Mouse (Mus musculus) liver, embryonic 11.5 days (tissue): Measurements from ENCODE around the gene Sppl2b. TPM values are rescaled to one million over a fixed set of nuclear protein-coding genes. Genes with fewer than 3 reads are reported as not detected.
"Not testable (repeated sequence)": the region's sequence is repeated elsewhere in the genome, so short reads cannot be mapped to it uniquely, and the experiment has no call there.

Source experiments
- ATAC-seq: fragments of 200-750 bp; cut with Nextera tagmentation; replicated peaks from 2 replicates; pipeline ENCODE4 v1.8.0; 2017; ENCODE audit warnings: moderate number of reproducible peaks, mild to moderate bottlenecking, moderate TSS enrichment, moderate library complexity; ENCODE audit not compliant: low FRiP score
- DNase-seq: peaks from one replicate; pipeline ENCODE4 v3.0.0-alpha.2; 2017; ENCODE audit warnings: low spot score
- H3K27ac ChIP-seq: fragments of 300-500 bp; sonication (generic); 2 replicates; pipeline ENCODE4 v1.5.1; 2014; ENCODE audit warnings: mild to moderate bottlenecking, low read depth, low read length, control low read depth
- H3K27me3 ChIP-seq: fragments of 300-500 bp; sonication (generic); replicated peaks from 2 replicates; pipeline ENCODE4 v1.6.1; 2014; ENCODE audit warnings: low read length, mixed read lengths; ENCODE audit not compliant: control insufficient read depth, insufficient read depth
- H3K36me3 ChIP-seq: fragments of 300-500 bp; sonication (generic); 2 replicates; pipeline ENCODE4 v1.6.1; 2014; ENCODE audit warnings: mild to moderate bottlenecking, low read length, moderate library complexity, mixed read lengths; ENCODE audit not compliant: control insufficient read depth, insufficient read depth
- H3K4me1 ChIP-seq: fragments of 300-500 bp; sonication (generic); replicated peaks from 2 replicates; pipeline ENCODE4 v1.6.1; 2014; ENCODE audit warnings: low read length, mixed read lengths; ENCODE audit not compliant: control insufficient read depth, insufficient read depth
- H3K4me2 ChIP-seq: fragments of 300-500 bp; sonication (generic); 2 replicates; pipeline ENCODE4 v1.6.1; 2014; ENCODE audit warnings: mild to moderate bottlenecking, control low read depth, moderate library complexity
- H3K4me3 ChIP-seq: fragments of 300-500 bp; sonication (generic); 2 replicates; pipeline ENCODE4 v1.5.1; 2014; ENCODE audit warnings: low read depth, low read length, control low read depth
- H3K9ac ChIP-seq: fragments of 300-500 bp; sonication (generic); 2 replicates; pipeline ENCODE4 v1.6.1; 2014; ENCODE audit warnings: low read depth, low read length, control low read depth
- H3K9me3 ChIP-seq: fragments of 300-500 bp; sonication (generic); 2 replicates; pipeline ENCODE4 v1.6.1; 2016; ENCODE audit warnings: low read length, inconsistent platforms, mixed read lengths; ENCODE audit not compliant: control insufficient read depth
- WGBS: fragments of 180-500 bp; shearing (Covaris S2); extraction: QIAGEN DNeasy Blood & Tissue Kit; methylation state at CpG from one replicate; pipeline ENCODE4 v1.1.7; 2014; 5-methylcytosine and 5-hydroxymethylcytosine counted together
- polyA plus RNA-seq: library from polyadenylated mRNA; unstranded; fragments of >200 nt; fragmentation: Nextera tagmentation; extraction: Ambion mirVana; gene quantifications from 2 replicates; pipeline ENCODE4 v1.2.1, GENCODE M21; 2014

The Sppl2b gene
- polyA plus RNA-seq, 1 experiment from 2014 or later = 63.8 TPM

GRCm38 (mm10) chr10:80827870-80828420, 27.1 kb upstream of the Sppl2b start:
- peaks cover 12% of the 10 kb centered on the region for H3K36me3 ChIP-seq
- no peak for DNase-seq
- peak overlapping the region; percentile 85 for H3K9ac ChIP-seq
- peak overlapping the region; percentile 100 for H3K4me2 ChIP-seq
- H3K27ac ChIP-seq = no peak overlapping the region
- H3K4me1 ChIP-seq = peaks cover 50% of the 10 kb centered on the region
- H3K9me3 ChIP-seq = no peaks in the 10 kb centered on the region
- peaks cover 4% of the 10 kb centered on the region for H3K27me3 ChIP-seq
- peak overlapping the region; percentile 69 for H3K4me3 ChIP-seq
- no peak for ATAC-seq
- WGBS = 75% methylated on average over 10 of the region's 10 CpGs

DNA sequence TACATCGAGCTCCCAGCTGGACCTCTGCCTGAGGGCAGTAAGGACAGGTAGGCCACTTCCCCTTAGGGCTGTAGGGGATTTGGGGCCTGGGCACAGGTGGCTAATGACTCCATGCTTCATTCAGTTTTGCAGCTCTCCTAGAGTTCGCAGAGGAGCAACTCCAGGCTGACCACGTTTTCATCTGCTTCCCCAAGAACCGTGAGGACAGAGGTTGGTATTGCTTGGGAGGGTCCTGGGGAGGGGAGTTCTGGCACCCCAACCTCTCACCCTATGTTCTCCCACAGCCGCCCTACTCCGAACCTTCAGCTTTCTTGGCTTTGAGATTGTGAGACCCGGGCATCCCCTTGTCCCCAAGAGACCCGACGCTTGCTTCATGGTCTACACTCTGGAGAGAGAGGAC, 26.5 kb upstream of the Sppl2b start:
- not testable (repeated sequence) for H3K27ac ChIP-seq, DNase-seq, ATAC-seq, H3K9me3 ChIP-seq, H3K9ac ChIP-seq
- 82% methylated on average over 8 of the region's 9 CpGs for WGBS
- Histone ChIP-seq H3K4me3 (peak overlapping the region; percentile 69), H3K27me3 (peaks cover 11% of the 10 kb centered on the region), H3K4me1 (peaks cover 50% of the 10 kb centered on the region), H3K36me3 (peaks cover 12% of the 10 kb centered on the region), H3K4me2 (peak overlapping the region; percentile 100)

DNA sequence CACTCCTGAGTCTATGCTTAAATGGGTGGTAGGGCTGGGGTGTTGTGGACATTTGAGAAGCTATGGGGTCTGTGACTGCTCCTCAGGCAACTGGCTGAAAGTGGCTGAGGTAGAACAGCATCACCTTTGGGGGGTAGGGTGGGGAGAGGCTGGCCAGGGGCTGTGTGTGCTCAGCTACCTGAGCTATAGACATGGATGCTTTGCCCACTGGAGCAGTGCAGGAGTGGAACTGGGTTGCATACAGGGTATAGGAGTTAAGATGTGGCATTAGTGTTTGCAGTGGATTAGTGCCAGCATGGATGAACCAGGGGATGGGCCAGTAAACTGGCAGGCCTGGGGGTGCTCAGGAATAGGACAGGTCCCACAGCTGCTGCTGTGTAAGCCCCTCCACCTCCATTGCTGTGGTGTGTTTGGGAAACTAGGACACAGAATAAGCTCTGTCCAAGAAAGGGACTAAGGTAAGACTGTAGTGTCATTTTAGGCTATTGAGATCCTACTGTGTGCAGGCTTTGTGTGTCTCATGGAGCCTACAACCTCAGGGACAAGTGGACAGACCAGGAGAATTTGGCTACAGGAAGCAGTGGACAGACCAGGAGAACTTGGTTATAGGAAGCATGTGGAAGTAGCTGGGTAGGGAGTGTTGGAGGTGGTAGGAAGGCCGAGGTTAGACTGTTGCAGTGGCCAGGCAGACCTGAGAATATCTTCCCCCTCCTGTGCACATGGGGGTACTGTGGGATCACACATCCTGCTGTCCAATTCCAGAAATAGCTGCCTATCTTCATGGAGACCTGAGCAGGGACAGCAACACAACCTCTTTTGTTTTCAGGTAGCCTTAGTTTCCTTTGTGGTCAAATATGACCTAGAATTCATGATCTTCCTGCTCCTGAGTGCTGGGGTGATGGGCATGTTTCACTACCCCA, 25.5 kb upstream of the Sppl2b start:
- H3K9me3 ChIP-seq = no peaks in the 10 kb centered on the region
- peaks cover 21% of the 10 kb centered on the region for H3K27me3 ChIP-seq
- H3K36me3 ChIP-seq = peaks cover 12% of the 10 kb centered on the region
- H3K4me1 ChIP-seq = peaks cover 40% of the 10 kb centered on the region
- WGBS = 55% methylated on average over 1 of the region's 1 CpGs
- ATAC-seq (no peak), DNase-seq (no peak)
- peak overlapping the region; percentile 20; the same call in 1 of the 2 replicates for H3K4me3 ChIP-seq
- no peak overlapping the region for H3K9ac ChIP-seq
- peak overlapping the region; percentile 20 for H3K4me2 ChIP-seq
- H3K27ac ChIP-seq = peak overlapping the region; percentile 38

DNA sequence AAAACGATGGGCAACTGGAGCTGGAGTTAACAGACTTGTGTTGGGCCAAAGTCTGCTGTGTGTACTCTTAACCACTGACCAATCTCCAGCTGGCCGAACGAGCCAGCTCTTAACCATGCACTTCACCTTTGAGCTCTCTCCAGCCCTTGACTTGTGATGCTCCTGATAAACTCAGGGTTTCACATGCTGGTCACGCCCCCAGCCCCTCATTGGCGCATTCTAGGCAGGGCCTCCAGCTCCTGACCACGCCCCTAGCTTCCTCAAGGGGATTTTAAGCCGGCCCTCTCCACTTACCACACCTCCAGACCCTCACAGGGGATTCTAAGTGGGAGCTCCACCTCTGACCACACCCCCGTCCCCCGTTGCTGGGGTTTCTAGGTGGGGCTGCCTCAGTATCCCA, 23.9 kb upstream of the Sppl2b start:
- Histone ChIP-seq H3K27me3 (peaks cover 36% of the 10 kb centered on the region), H3K9ac (no peak overlapping the region), H3K27ac (peak overlapping the region; percentile 52), H3K4me1 (peaks cover 40% of the 10 kb centered on the region), H3K36me3 (peaks cover 12% of the 10 kb centered on the region), H3K4me3 (no peak overlapping the region), H3K9me3 (no peaks in the 10 kb centered on the region), H3K4me2 (peak overlapping the region; percentile 30)
- ATAC-seq (peak; percentile 16; the same call in 1 of the 2 replicates), DNase-seq (peak; percentile 63)
- 3% methylated on average over 9 of the region's 9 CpGs for WGBS

DNA sequence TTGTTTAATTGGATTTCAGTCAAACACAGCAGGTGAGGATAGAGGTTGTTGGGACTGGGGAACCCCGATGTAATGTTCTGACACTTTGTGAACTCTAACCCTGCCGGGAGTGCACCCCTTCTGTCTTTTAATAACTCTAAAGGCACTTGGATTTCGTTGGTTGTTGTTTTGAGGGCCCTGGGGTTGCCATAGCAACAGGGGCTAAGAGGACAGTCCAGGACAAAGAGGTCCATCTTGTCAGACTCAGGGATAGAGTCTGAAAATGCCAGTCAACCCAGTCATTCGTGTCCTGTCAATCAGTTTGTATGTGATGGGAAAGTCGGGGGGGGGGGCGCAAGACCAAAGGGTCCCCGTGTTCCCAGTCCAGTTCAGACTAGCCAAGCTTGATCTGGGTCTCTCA, 22.3 kb upstream of the Sppl2b start:
- ATAC-seq = no peak
- no peak overlapping the region for H3K27ac ChIP-seq
- H3K36me3 ChIP-seq = peaks cover 12% of the 10 kb centered on the region
- DNase-seq = no peak
- H3K27me3 ChIP-seq = peaks cover 51% of the 10 kb centered on the region
- no peaks in the 10 kb centered on the region for H3K9me3 ChIP-seq
- H3K4me2 ChIP-seq = no peak overlapping the region
- peaks cover 34% of the 10 kb centered on the region for H3K4me1 ChIP-seq
- no peak overlapping the region for H3K9ac ChIP-seq
- 75% methylated on average over 7 of the region's 7 CpGs for WGBS
- no peak overlapping the region for H3K4me3 ChIP-seq

DNA sequence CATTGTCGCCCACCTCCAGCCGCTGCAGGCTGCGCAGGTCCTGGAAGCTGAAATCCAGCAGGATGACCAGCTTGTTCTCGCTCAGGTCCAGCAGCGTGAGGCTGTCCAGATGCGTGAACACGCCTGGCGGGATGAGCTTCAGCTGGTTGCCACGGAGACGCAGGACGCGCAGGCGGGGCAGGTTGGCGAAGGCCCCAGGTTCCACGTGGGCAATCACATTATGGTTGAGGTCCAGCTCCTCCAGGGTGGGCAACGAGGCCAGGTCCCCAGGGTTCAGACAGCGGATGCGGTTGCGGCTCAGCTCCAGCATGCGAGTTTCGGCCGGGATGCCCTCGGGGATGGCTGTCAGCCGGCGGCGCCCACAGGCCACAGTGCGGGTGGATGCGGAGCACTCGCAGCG, 19.5 kb upstream of the Sppl2b start:
- DNase-seq (no peak), ATAC-seq (no peak)
- Histone ChIP-seq H3K9me3 (no peaks in the 10 kb centered on the region), H3K4me1 (peaks cover 12% of the 10 kb centered on the region), H3K9ac (0 out of 2 replicates have a peak overlapping the region, but pooled peaks have one; percentile 34), H3K4me3 (0 out of 2 replicates have a peak overlapping the region, but pooled peaks have one; percentile 8), H3K27me3 (peaks cover 59% of the 10 kb centered on the region), H3K4me2 (no peak overlapping the region), H3K27ac (no peak overlapping the region), H3K36me3 (no peaks in the 10 kb centered on the region; the same call in 1 of the 2 replicates)
- 48% methylated on average over 30 of the region's 30 CpGs for WGBS

GRCm38 (mm10) chr10:80836949-80837379, 18.1 kb upstream of the Sppl2b start:
- no peak for DNase-seq
- Histone ChIP-seq H3K4me2 (no peak overlapping the region), H3K9me3 (no peaks in the 10 kb centered on the region), H3K4me3 (no peak overlapping the region), H3K27me3 (peaks cover 71% of the 10 kb centered on the region), H3K36me3 (no peaks in the 10 kb centered on the region; the same call in 1 of the 2 replicates), H3K4me1 (no peaks in the 10 kb centered on the region), H3K9ac (no peak overlapping the region), H3K27ac (no peak overlapping the region)
- ATAC-seq = no peak; the same call in 1 of the 2 replicates
- WGBS = 50% methylated on average over 7 of the region's 7 CpGs

DNA sequence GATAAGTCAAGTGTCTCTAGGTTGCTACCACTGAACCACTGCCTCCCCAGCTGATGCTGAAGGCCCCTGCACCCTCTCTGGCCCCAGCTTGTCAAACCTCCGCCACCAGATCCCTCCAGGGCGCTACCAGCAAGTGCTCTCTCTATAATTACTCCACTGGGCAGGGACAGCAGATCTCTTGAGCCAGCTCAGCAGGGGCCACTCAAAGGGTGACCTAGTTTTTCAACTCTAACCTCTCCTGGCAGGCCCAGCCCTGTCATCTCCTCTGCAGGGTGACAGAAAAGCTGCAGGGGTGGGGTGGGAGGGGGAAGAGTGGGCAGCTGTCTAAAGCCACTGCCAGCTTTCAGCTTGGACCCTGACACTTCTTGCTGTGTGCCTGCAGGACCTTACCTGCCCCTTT, 17.2 kb upstream of the Sppl2b start:
- H3K9ac ChIP-seq = no peak overlapping the region
- H3K9me3 ChIP-seq = no peaks in the 10 kb centered on the region
- WGBS = 30% methylated on average over 2 of the region's 2 CpGs

More for the DNA sequence above, 17.2 kb upstream of the Sppl2b start:
- Histone ChIP-seq H3K4me2 (no peak overlapping the region), H3K36me3 (no peaks in the 10 kb centered on the region), H3K27ac (no peak overlapping the region), H3K27me3 (peaks cover 76% of the 10 kb centered on the region), H3K4me1 (no peaks in the 10 kb centered on the region), H3K4me3 (no peak overlapping the region)
- ATAC-seq (no peak), DNase-seq (no peak)
